Mouse (Mus musculus) activated CD4-positive, CD25-positive, alpha-beta regulatory T cell (primary cell): ENCODE results near the gene Tas2r124. TPM values are rescaled to one million over a fixed set of nuclear protein-coding genes. Genes with fewer than 3 reads are reported as not detected.

ENCODE experiments used
- polyA plus RNA-seq, 2 experiments: library from polyadenylated mRNA; unstranded; fragments of 100-300 nt; shearing (Covaris generic); gene quantifications; one replicate each; pipeline ENCODE4 v1.2.1; 2017

Gene Tas2r124
- polyA plus RNA-seq = not detected

GRCm38 (mm10) chr6:132754430-132754829 is at the start of gene Tas2r124:
Gene Tas2r124, plus strand, starts transcription at chr6:132754730.

GRCm38 (mm10) chr6:132711828-132712227 is 42.7 kb upstream of the Tas2r124 start, which contains the start of gene Tas2r122:
Gene Tas2r122, minus strand, starts transcription at chr6:132711928.

GRCm38 (mm10) chr6:132737935-132738334 is 16.6 kb upstream of the Tas2r124 start, which contains the start of gene Tas2r115:
Gene Tas2r115, minus strand, starts transcription at chr6:132738035.

GRCm38 (mm10) chr6:132761831-132762230 is 7.3 kb downstream of the Tas2r124 start, which contains the start of gene Tas2r102:
Gene Tas2r102, plus strand, starts transcription at chr6:132762131.

GRCm38 (mm10) chr6:132778062-132778461 is 23.5 kb downstream of the Tas2r124 start, which contains the start of gene Tas2r136:
Gene Tas2r136, minus strand, starts transcription at chr6:132778162.

GRCm38 (mm10) chr6:132802518-132802917 is 48.0 kb downstream of the Tas2r124 start, which contains the start of gene Tas2r117:
Gene Tas2r117, plus strand, starts transcription at chr6:132802818.

Other genes with a start within 250 kb of the Tas2r124 start
- gene Prh1, start 184.9 kb upstream of the Tas2r124 start, polyA plus RNA-seq = not detected
- gene Prp2, start 158.8 kb upstream of the Tas2r124 start, polyA plus RNA-seq = not detected
- gene A630073D07Rik, start 103.2 kb upstream of the Tas2r124 start, polyA plus RNA-seq = not detected
- gene Tas2r120, start 97.8 kb upstream of the Tas2r124 start, polyA plus RNA-seq = not detected
- gene Tas2r121, start 53.7 kb upstream of the Tas2r124 start, polyA plus RNA-seq = not detected
- gene Tas2r122, start 42.8 kb upstream of the Tas2r124 start, polyA plus RNA-seq = not detected
- gene Tas2r115, start 16.7 kb upstream of the Tas2r124 start, polyA plus RNA-seq = not detected
- not detected for gene Tas2r102, start 7.4 kb downstream of the Tas2r124 start, polyA plus RNA-seq
- gene Tas2r136, start 23.4 kb downstream of the Tas2r124 start, polyA plus RNA-seq = not detected
- not detected for gene Tas2r117, start 48.1 kb downstream of the Tas2r124 start, polyA plus RNA-seq
- not detected for gene Tas2r123, start 92.4 kb downstream of the Tas2r124 start, polyA plus RNA-seq
- not detected for gene Tas2r116, start 100.7 kb downstream of the Tas2r124 start, polyA plus RNA-seq
- gene Tas2r110, start 113.3 kb downstream of the Tas2r124 start, polyA plus RNA-seq = not detected
- not detected for gene Tas2r113, start 138.3 kb downstream of the Tas2r124 start, polyA plus RNA-seq
- gene Tas2r125, start 154.9 kb downstream of the Tas2r124 start, polyA plus RNA-seq = not detected
- under 1 TPM in 1 of 2 experiments, not detected in 1; 0.31 TPM for gene Tas2r129, start 196.4 kb downstream of the Tas2r124 start, polyA plus RNA-seq
- gene Tas2r131, start 203.2 kb downstream of the Tas2r124 start, polyA plus RNA-seq = not detected
- gene Tas2r109, start 226.2 kb downstream of the Tas2r124 start, polyA plus RNA-seq = not detected